Mouse (Mus musculus): Measurements from ENCODE around the gene Tmem11.

DNA sequence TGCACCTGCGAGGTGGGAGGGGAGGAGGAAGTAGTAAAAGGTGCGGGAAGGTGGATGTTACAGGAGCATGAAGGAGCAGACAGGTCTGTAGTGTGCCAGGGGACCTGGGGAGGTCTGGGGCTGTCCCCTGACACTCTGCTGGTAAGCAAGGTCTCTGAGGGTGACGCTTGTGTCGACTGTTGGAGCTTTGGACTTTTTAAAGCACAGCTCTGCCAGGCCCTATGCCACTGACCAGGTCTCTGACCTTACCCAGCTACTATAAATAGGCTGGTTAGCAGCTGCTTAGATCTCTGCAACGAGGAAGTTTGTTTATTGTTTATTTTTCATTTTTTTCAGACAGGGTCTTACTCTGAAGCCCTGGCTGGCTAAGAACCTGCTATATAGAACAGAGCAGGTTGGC lies 33.7 kb downstream of the Tmem11 start:
- TF ChIP-seq POLR2A (IDR thresholded peaks at IDR 0.05; ENCODE audit: borderline replicate concordance, extremely low read depth, insufficient read depth, insufficient read length, poor library complexity, severe bottlenecking): no peak
- no peak for TF ChIP-seq CTCF (IDR thresholded peaks at IDR 0.05; ENCODE audit: borderline replicate concordance, extremely low read depth, insufficient read depth, insufficient read length)
